Mouse (Mus musculus) heart, adult 2 months (tissue): ENCODE data around the gene Abi1.

Source experiments
- CTCF ChIP-seq: fragments of 200-600 bp; IDR thresholded peaks from 2 replicates; pipeline ENCODE4 v1.8.1; 2022; ENCODE audit warnings: antibody characterized with exemption, mild to moderate bottlenecking, moderate library complexity
- POLR2A ChIP-seq: fragments of 200-500 bp; IDR thresholded peaks from 2 replicates; pipeline ENCODE4 v1.6.1; 2011; ENCODE audit warnings: mild to moderate bottlenecking, low read depth, low read length, control low read depth; ENCODE audit not compliant: insufficient read depth

DNA sequence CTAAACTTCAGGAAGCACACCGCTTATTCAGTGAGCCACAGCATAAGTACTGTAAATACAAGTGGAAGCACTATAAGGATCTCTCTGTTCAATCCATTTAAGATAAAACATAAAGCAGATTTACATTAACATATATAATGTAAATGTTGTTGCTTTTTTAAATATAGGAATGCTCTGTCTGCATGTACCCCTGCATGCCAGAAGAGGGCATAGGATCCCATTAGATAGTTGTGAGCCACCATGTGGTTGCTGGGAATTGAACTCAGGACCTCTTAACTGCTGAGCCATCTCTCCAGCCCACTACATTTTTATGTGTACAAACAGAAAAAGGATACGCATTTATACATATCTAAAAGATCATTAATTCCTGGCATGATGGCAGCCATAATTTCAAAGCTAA lies 78.4 kb downstream of the Abi1 start:
- TF ChIP-seq CTCF: peak; percentile 39
- TF ChIP-seq POLR2A: no peak
